Mouse (Mus musculus) Patski (cell line): Measurements from ENCODE around the gene Parva. TPM values are rescaled to one million over a fixed set of nuclear protein-coding genes. Genes with fewer than 3 reads are reported as not detected.

Experiments
- ATAC-seq: fragments of 100-300 bp; one replicate; pipeline ENCODE4 v1.8.0; 2021
- CTCF ChIA-PET: fragments of 350-600 bp; sonication (Branson Sonifier 250); formaldehyde crosslinking; loops from one replicate; lab custom pipeline; 2022; ENCODE audit warnings: inconsistent platforms; lab: Charles Lee
- POLR2A ChIA-PET: fragments of 350-600 bp; sonication (Branson Sonifier 250); formaldehyde crosslinking; loops from one replicate; lab custom pipeline; 2022; ENCODE audit warnings: antibody characterized with exemption, inconsistent platforms; lab: Charles Lee
- DNase-seq: peaks from one replicate; pipeline ENCODE4 v3.0.0-alpha.2; 2011; ENCODE audit warnings: low read depth, low spot score
- H3K27me3 ChIP-seq: fragments of 371-371 bp; one replicate; pipeline ENCODE4 v1.5.1; 2021
- CTCF ChIP-seq: fragments of 100-300 bp; IDR thresholded peaks from one replicate; pipeline ENCODE4 v1.5.1; 2021
- in situ Hi-C: fragments of 300-500 bp; cut with MboI; formaldehyde crosslinking; loops from 3 replicates; pipeline ENCODE4 v1.11.1; 2018; ENCODE audit warnings: low pct_unique_long_range_greater_than_20kb, mixed read lengths
- polyA plus RNA-seq: library from polyadenylated mRNA; unstranded; gene quantifications from one replicate; pipeline ENCODE4 v1.2.3, GENCODE M21; 2021

Parva gene
- polyA plus RNA-seq, 1 experiment from 2014 or later, result 138 TPM

DNA sequence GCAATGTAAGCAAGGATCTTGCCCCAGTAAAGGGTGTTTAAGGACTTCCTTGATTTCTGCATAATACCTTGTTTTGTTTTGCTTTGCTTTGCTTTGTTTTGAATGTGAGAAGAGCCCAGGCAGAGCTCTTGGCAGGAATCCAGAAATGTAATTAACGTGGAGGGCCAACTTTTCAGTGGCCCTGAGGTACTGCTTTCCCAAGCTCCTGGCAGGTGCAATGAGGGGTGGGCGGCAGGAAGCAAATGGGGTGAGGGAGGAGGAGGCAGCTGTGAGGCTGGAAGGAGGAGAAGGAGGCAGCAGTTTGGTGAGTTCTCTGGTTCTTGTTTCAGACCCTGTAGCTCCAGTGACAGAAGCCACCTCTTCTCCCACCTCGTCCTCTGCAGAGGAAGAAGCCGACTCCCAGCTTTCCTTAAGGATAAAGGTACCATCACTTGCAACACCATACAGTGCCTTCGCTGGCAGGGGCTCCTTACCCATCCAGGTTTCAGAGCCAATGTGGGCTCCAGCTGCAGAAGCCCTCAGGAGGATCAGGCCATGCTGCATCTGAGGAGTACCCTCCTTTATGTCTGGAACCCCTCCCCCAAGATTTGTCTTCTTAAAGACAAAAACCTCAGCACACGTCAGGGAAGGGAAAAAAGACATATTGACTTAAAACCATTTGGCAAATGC is 36.2 kb upstream of the Parva start:
- no peak for TF ChIP-seq CTCF
- DNase-seq (no peak), ATAC-seq (no peak)

DNA sequence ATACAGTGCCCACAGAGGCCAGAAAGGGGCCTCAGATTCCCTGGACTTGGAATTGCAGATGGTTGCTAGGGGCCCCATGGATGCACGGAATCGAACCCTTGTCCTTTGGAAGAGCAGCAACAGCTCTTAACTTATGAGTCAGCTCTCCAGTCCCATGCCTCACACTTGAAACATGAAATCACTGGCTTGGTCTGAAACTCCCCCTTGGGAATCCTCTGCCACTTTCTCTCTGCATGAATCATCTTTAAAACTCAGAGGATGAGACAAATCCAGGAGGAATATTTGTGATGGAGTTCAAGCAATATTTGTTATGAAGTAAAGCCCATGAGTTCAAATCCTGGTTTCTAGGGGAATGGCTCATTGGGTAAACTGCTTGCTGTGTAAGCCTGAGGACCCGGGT is 29.5 kb upstream of the Parva start:
- ChIA-PET CTCF (interaction anchor here (1.3 to 1.7 kb wide), 3 partner anchors 9 to 30 kb away, joined by 3 read pairs; no protein-coding TSS in a partner anchor), POLR2A (interaction anchor here (0.7 kb wide), 1 partner anchor 390 kb away, joined by 3 read pairs; no protein-coding TSS in a partner anchor)
- H3K27me3 ChIP-seq, result no peaks in the 10 kb centered on the region
- no peak for TF ChIP-seq CTCF
- DNase-seq (no peak), ATAC-seq (no peak)
- in situ Hi-C loops, result loop anchor here (25.0 kb wide), 1 partner anchor 865 kb away; no protein-coding TSS in a partner anchor

More for the DNA sequence above, 36.2 kb upstream of the Parva start:
- no peaks in the 10 kb centered on the region for H3K27me3 ChIP-seq
- CTCF ChIA-PET, result interaction anchor here (1.4 to 1.9 kb wide), 2 partner anchors 11 to 13 kb away, joined by 3 to 10 read pairs; no protein-coding TSS in a partner anchor
- in situ Hi-C loops, result loop anchor here (25.0 kb wide), 1 partner anchor 871 kb away; no protein-coding TSS in a partner anchor
- POLR2A ChIA-PET, result interaction anchor here (0.6 kb wide), 1 partner anchor 296 kb away, joined by 4 read pairs; no protein-coding TSS in a partner anchor

GRCm38 (mm10) chr7:112399425-112400170 is 27.7 kb upstream of the Parva start:
- DNase-seq, result no peak
- in situ Hi-C loops, result loop anchor here (5.0 to 25.0 kb wide), 2 partner anchors 468 to 863 kb away; no protein-coding TSS in a partner anchor
- CTCF ChIA-PET, result interaction anchor here (1.1 to 1.8 kb wide), 4 partner anchors 11 to 470 kb away, joined by 3 to 10 read pairs (median 3); no protein-coding TSS in a partner anchor
- POLR2A ChIA-PET, result no interaction called here
- H3K27me3 ChIP-seq, result no peaks in the 10 kb centered on the region
- no peak for TF ChIP-seq CTCF
- ATAC-seq, result no peak

DNA sequence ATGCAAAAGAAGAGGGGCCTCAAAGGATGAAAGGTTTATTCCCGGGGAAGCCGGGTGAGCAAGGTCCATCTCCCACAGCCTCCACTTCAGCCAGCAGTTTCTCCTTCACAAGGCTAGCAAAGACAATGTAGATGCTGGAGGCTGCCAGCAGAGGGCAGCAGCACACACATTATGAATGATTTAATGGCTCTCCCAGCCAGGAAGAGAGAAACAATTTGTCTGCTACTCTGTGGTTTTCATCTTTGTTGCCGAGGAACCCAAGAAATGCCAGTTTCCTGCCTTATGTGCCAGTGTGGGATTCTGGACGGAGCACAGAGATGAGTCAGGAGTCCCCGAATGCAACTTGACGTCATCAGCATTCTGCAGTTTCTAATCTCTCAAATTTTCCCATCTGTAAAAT is 27.1 kb upstream of the Parva start:
- no peak for ATAC-seq
- CTCF ChIA-PET, result interaction anchor here (1.8 kb wide), 1 partner anchor 22 kb away, joined by 10 read pairs; no protein-coding TSS in a partner anchor

DNA sequence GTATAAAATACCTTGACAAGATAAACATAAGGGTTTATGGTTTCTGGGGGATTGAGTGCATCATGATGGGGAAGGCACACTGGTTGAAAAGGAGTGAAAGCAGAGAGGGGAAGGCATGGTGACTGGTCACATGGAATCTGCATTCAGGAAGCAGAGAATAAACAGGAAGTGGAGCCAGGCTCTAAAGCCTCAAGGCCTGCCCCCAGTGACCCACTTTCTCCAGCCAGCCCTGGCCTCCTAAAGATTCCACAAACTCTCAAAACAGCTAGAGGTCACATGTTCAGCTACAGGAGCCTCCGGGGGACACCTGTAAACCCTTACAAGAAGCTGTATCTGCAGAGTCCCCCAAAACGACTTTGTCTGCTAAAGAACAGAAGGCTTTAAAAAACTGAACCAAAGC is 22.2 kb upstream of the Parva start:
- CTCF ChIA-PET, result no interaction called here
- no peak for ATAC-seq
- no peak for TF ChIP-seq CTCF
- H3K27me3 ChIP-seq, result no peaks in the 10 kb centered on the region
- POLR2A ChIA-PET, result no interaction called here
- no peak for DNase-seq
- in situ Hi-C loops, result loop anchor here (5.0 kb wide), 2 partner anchors 62 to 277 kb away; no protein-coding TSS in a partner anchor

More for the DNA sequence above, 27.1 kb upstream of the Parva start:
- in situ Hi-C loops, result loop anchor here (5.0 kb wide), 1 partner anchor 467 kb away; no protein-coding TSS in a partner anchor
- peak; percentile 96 for TF ChIP-seq CTCF
- POLR2A ChIA-PET, result no interaction called here
- no peak for DNase-seq
- H3K27me3 ChIP-seq, result no peaks in the 10 kb centered on the region

DNA sequence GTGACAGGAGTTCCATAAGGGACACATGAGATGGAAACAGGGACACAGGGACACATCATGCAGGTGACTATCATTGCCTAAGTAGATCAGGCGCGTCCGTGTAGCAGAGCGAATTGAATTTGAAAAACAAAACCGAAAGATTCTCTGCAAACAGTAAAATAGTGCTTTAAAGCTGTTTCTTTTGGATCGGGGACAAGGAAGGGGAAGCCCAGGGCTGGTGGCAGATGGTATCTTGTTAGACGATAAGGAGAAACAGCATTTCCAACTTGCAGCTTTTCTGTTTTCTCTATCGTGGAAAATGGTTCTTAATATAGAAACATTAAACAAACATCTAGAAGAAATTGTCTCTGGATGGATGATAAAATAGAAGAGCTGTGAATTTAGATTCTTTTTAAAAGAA is 21.7 kb upstream of the Parva start:
- DNase-seq, result no peak
- POLR2A ChIA-PET, result interaction anchor here (0.6 kb wide), 1 partner anchor 240 kb away, joined by 4 read pairs; no protein-coding TSS in a partner anchor
- no peak for TF ChIP-seq CTCF
- no peak for ATAC-seq
- in situ Hi-C loops, result loop anchor here (5.0 kb wide), 2 partner anchors 62 to 277 kb away; no protein-coding TSS in a partner anchor
- CTCF ChIA-PET, result no interaction called here
- no peaks in the 10 kb centered on the region for H3K27me3 ChIP-seq

GRCm38 (mm10) chr7:112407597-112407996 is 19.7 kb upstream of the Parva start:
- DNase-seq (peak; percentile 47), ATAC-seq (no peak)
- in situ Hi-C loops, result loop anchor here (5.0 kb wide), 2 partner anchors 60 to 275 kb away; no protein-coding TSS in a partner anchor
- H3K27me3 ChIP-seq, result no peaks in the 10 kb centered on the region
- ChIA-PET POLR2A (interaction anchor here (0.6 to 1.4 kb wide), 3 partner anchors 20 to 272 kb away, joined by 3 to 4 read pairs (median 3); partner anchors contain the start of gene Parva), CTCF (interaction anchor here (0.8 kb wide), 1 partner anchor 120 kb away, joined by 3 read pairs; no protein-coding TSS in a partner anchor)
- TF ChIP-seq CTCF, result no peak

DNA sequence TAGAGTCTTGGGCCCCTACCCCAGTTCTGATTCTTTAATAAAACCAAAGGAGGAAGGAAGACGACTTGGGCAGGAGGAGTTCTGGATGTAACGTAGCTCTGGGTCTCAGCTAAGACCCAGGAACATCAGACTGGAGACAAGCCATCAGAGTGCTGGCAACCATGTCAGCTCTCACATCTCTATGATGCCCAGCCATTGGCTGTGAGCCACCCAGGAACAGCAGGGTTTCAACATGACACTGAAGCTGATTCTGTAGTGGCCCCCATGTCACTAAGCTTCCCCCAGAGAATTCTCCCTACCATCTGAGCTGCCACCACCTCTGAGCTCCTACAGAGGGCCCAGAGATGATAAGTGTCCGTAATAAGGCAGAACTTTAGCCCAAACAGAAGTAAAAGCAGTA is 17.3 kb upstream of the Parva start:
- no peaks in the 10 kb centered on the region for H3K27me3 ChIP-seq
- ATAC-seq (no peak), DNase-seq (no peak)
- CTCF ChIA-PET, result no interaction called here
- in situ Hi-C loops, result loop anchor here (5.0 kb wide), 2 partner anchors 57 to 272 kb away; no protein-coding TSS in a partner anchor
- no peak for TF ChIP-seq CTCF
- POLR2A ChIA-PET, result no interaction called here

- ChIA-PET CTCF (interaction anchor here (1.4 kb wide), 1 partner anchor 9 kb away, joined by 3 read pairs; no protein-coding TSS in a partner anchor), POLR2A (interaction anchor here (0.6 kb wide), 1 partner anchor 24 kb away, joined by 4 read pairs; no protein-coding TSS in a partner anchor)
- H3K27me3 ChIP-seq, result no peaks in the 10 kb centered on the region
- no peak for TF ChIP-seq CTCF
- ATAC-seq (no peak), DNase-seq (no peak)
- in situ Hi-C loops, result no loop called here
Measured at GRCm38 (mm10) chr7:112413286-112413685, 14.0 kb upstream of the Parva start.

- ChIA-PET POLR2A (interaction anchor here (0.7 kb wide), 1 partner anchor 19 kb away, joined by 6 read pairs; no protein-coding TSS in a partner anchor), CTCF (no interaction called here)
- in situ Hi-C loops, result no loop called here
- no peak for ATAC-seq
- H3K27me3 ChIP-seq, result no peaks in the 10 kb centered on the region
- TF ChIP-seq CTCF, result no peak
- no peak for DNase-seq
Measured at GRCm38 (mm10) chr7:112416058-112416526, 11.2 kb upstream of the Parva start.
